Mouse (Mus musculus) megakaryocyte, embryonic 14.5 days (primary cell): ENCODE measurements around the gene Zzz3. TPM values are rescaled to one million over a fixed set of nuclear protein-coding genes. Genes with fewer than 3 reads are reported as not detected.
A peak's percentile ranks its signal among the peaks of the same experiment; 100 is the strongest.

Experiments used
- H3K27me3 ChIP-seq: replicated peaks from 2 replicates; pipeline ENCODE3; 2012; ENCODE audit warnings: inconsistent platforms
- H3K36me3 ChIP-seq: replicated peaks from 2 replicates; pipeline ENCODE3; 2012; ENCODE audit warnings: low read length, inconsistent platforms, mixed read lengths
- H3K4me1 ChIP-seq: 2 replicates; pipeline ENCODE4 v1.6.1; 2012; ENCODE audit warnings: inconsistent platforms
- H3K4me3 ChIP-seq: replicated peaks from 2 replicates; pipeline ENCODE3; 2012; ENCODE audit warnings: moderate library complexity, mild to moderate bottlenecking, inconsistent platforms
- H3K9me3 ChIP-seq: 2 replicates; pipeline ENCODE4 v1.6.1; 2012; ENCODE audit warnings: inconsistent platforms
- FLI1 ChIP-seq: IDR thresholded peaks from 2 replicates; pipeline ENCODE4 v1.6.1; 2012; ENCODE audit warnings: low read length, inconsistent platforms, mixed read lengths
- GATA1 ChIP-seq: IDR thresholded peaks from 3 replicates; pipeline ENCODE4 v1.6.1; 2012; ENCODE audit warnings: mixed read lengths, low read length, inconsistent platforms, borderline replicate concordance
- polyA plus RNA-seq: library from polyadenylated mRNA; stranded (reverse); fragments of >175 nt; gene quantifications from 2 replicates; pipeline ENCODE4 v1.2.3, GENCODE M21; 2012; ENCODE audit warnings: low replicate concordance; ENCODE audit not compliant: insufficient read depth

Gene Zzz3
- polyA plus RNA-seq, 1 experiment: 2.3 TPM

GRCm38 (mm10) chr3:152490423-152490822, 95.2 kb downstream of the Zzz3 start:
- H3K36me3 ChIP-seq: no peaks in the 10 kb centered on the region

GRCm38 (mm10) chr3:152492241-152492640, 97.0 kb downstream of the Zzz3 start:
- H3K27me3 ChIP-seq: peaks cover 21% of the 10 kb centered on the region
- no peak overlapping the region for H3K4me3 ChIP-seq
- H3K9me3 ChIP-seq: peaks cover 3% of the 10 kb centered on the region
- peaks cover 11% of the 10 kb centered on the region for H3K4me1 ChIP-seq
- TF ChIP-seq GATA1 (no peak), FLI1 (no peak)
- no peaks in the 10 kb centered on the region for H3K36me3 ChIP-seq

More at GRCm38 (mm10) chr3:152490423-152490822, 95.2 kb downstream of the Zzz3 start:
- H3K9me3 ChIP-seq: peaks cover 17% of the 10 kb centered on the region
- peaks cover 11% of the 10 kb centered on the region for H3K4me1 ChIP-seq
- TF ChIP-seq FLI1 (no peak), GATA1 (no peak)
- peaks cover 18% of the 10 kb centered on the region for H3K27me3 ChIP-seq
- no peak overlapping the region for H3K4me3 ChIP-seq

- no peak for TF ChIP-seq FLI1
- no peak for TF ChIP-seq GATA1
- no peak overlapping the region for H3K4me3 ChIP-seq
- peaks cover 21% of the 10 kb centered on the region for H3K27me3 ChIP-seq
- no peaks in the 10 kb centered on the region for H3K9me3 ChIP-seq
- no peaks in the 10 kb centered on the region for H3K36me3 ChIP-seq
- H3K4me1 ChIP-seq: peaks cover 16% of the 10 kb centered on the region
Measured at GRCm38 (mm10) chr3:152493813-152494212, 98.5 kb downstream of the Zzz3 start.

- Histone ChIP-seq H3K27me3 (peaks cover 20% of the 10 kb centered on the region), H3K4me1 (peaks cover 16% of the 10 kb centered on the region)
- TF ChIP-seq GATA1 (no peak), FLI1 (no peak)
Measured at GRCm38 (mm10) chr3:152494667-152495360, 99.5 kb downstream of the Zzz3 start.

GRCm38 (mm10) chr3:152495415-152495898, 100.2 kb downstream of the Zzz3 start:
- TF ChIP-seq GATA1 (no peak), FLI1 (no peak)
- Histone ChIP-seq H3K9me3 (no peaks in the 10 kb centered on the region), H3K27me3 (peaks cover 17% of the 10 kb centered on the region), H3K36me3 (no peaks in the 10 kb centered on the region), H3K4me1 (peaks cover 16% of the 10 kb centered on the region), H3K4me3 (no peak overlapping the region)

More at GRCm38 (mm10) chr3:152494667-152495360, 99.5 kb downstream of the Zzz3 start:
- Histone ChIP-seq H3K4me3 (no peak overlapping the region), H3K36me3 (no peaks in the 10 kb centered on the region), H3K9me3 (no peaks in the 10 kb centered on the region)

- H3K4me3 ChIP-seq: no peak overlapping the region
Measured at GRCm38 (mm10) chr3:152497084-152497483, 101.8 kb downstream of the Zzz3 start.

GRCm38 (mm10) chr3:152497842-152498241, 102.6 kb downstream of the Zzz3 start:
- Histone ChIP-seq H3K36me3 (no peaks in the 10 kb centered on the region), H3K9me3 (no peaks in the 10 kb centered on the region), H3K4me3 (no peak overlapping the region), H3K27me3 (peaks cover 12% of the 10 kb centered on the region), H3K4me1 (peaks cover 18% of the 10 kb centered on the region)
- TF ChIP-seq FLI1: no peak
- no peak for TF ChIP-seq GATA1

More at GRCm38 (mm10) chr3:152497084-152497483, 101.8 kb downstream of the Zzz3 start:
- no peak for TF ChIP-seq GATA1
- TF ChIP-seq FLI1: no peak
- Histone ChIP-seq H3K27me3 (peaks cover 15% of the 10 kb centered on the region), H3K9me3 (no peaks in the 10 kb centered on the region), H3K36me3 (no peaks in the 10 kb centered on the region), H3K4me1 (peaks cover 21% of the 10 kb centered on the region)

GRCm38 (mm10) chr3:152498968-152499696, 103.9 kb downstream of the Zzz3 start:
- Histone ChIP-seq H3K4me3 (no peak overlapping the region), H3K27me3 (peaks cover 12% of the 10 kb centered on the region), H3K9me3 (no peaks in the 10 kb centered on the region), H3K36me3 (no peaks in the 10 kb centered on the region), H3K4me1 (peaks cover 18% of the 10 kb centered on the region)
- TF ChIP-seq FLI1: no peak
- TF ChIP-seq GATA1: no peak

- Histone ChIP-seq H3K27me3 (peaks cover 17% of the 10 kb centered on the region), H3K9me3 (peaks cover 5% of the 10 kb centered on the region), H3K4me1 (peaks cover 41% of the 10 kb centered on the region), H3K36me3 (peaks cover 2% of the 10 kb centered on the region), H3K4me3 (no peak overlapping the region)
- TF ChIP-seq FLI1 (no peak), GATA1 (no peak)
Measured at GRCm38 (mm10) chr3:152507900-152508299, 112.6 kb downstream of the Zzz3 start.

- Histone ChIP-seq H3K4me3 (peak overlapping the region; percentile 0), H3K9me3 (peaks cover 5% of the 10 kb centered on the region), H3K27me3 (peaks cover 17% of the 10 kb centered on the region), H3K4me1 (peaks cover 46% of the 10 kb centered on the region), H3K36me3 (peaks cover 2% of the 10 kb centered on the region)
- no peak for TF ChIP-seq GATA1
- no peak for TF ChIP-seq FLI1
Measured at GRCm38 (mm10) chr3:152508419-152508993, 113.2 kb downstream of the Zzz3 start.
